Mouse (Mus musculus) thymus, postnatal 0 days (tissue): ENCODE data around the gene D630045J12Rik. TPM values are rescaled to one million over a fixed set of nuclear protein-coding genes. Genes with fewer than 3 reads are reported as not detected.

Source experiments
- DNase-seq: peaks from one replicate; pipeline ENCODE4 v3.0.0-alpha.2; 2015; ENCODE audit warnings: low spot score
- polyA plus RNA-seq: library from polyadenylated mRNA; unstranded; fragments of >200 nt; fragmentation: Nextera tagmentation; extraction: Ambion mirVana; gene quantifications from 2 replicates; pipeline ENCODE4 v1.2.1, GENCODE M21; 2015

The D630045J12Rik gene
- polyA plus RNA-seq: 0.24 and 0.35 TPM in 2 replicates

- DNase-seq: peak; percentile 51
Observed at GRCm38 (mm10) chr6:38253736-38254641, at the start of gene D630045J12Rik. Gene D630045J12Rik, minus strand, starts transcription at chr6:38254009.

DNA sequence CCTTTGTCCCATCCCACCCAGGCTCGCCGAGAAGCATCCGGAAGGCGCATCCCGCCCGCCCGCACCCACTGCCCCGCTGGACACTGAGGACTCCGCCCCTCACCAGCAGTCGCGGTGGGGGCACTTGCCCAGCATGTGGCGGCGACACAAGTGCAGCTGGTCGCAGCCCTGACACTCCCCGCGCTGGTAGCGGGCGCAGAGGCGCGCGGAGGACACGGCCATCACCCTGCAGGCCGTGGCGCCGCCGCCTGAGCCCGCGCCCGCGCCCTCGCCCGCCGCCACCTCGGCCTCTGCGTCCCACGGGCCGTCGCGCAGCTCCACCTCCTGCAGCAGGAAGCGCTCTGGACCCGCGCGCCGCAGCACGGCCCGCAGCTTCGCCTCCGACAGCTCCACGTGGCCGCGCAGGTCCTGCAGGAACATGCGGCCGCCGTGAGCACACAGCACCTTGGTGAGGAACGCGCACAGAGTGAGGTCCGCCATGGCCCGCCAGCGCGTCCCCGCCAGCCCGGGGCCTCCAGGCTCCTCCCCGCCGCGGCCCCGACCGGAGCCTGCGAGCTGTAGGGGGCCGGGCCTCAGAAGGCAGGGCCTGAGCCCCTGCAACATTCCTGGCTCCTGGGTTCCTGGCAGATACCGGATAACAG is 45.1 kb upstream of the D630045J12Rik start, which contains the start of gene Zc3hav1l:
TSS of gene Zc3hav1l (minus strand) at position 499 of the 641 bp plus-strand sequence.
- DNase-seq: peak; percentile 65

GRCm38 (mm10) chr6:38298246-38298635 is 44.4 kb upstream of the D630045J12Rik start:
- peak; percentile 28 for DNase-seq

DNA sequence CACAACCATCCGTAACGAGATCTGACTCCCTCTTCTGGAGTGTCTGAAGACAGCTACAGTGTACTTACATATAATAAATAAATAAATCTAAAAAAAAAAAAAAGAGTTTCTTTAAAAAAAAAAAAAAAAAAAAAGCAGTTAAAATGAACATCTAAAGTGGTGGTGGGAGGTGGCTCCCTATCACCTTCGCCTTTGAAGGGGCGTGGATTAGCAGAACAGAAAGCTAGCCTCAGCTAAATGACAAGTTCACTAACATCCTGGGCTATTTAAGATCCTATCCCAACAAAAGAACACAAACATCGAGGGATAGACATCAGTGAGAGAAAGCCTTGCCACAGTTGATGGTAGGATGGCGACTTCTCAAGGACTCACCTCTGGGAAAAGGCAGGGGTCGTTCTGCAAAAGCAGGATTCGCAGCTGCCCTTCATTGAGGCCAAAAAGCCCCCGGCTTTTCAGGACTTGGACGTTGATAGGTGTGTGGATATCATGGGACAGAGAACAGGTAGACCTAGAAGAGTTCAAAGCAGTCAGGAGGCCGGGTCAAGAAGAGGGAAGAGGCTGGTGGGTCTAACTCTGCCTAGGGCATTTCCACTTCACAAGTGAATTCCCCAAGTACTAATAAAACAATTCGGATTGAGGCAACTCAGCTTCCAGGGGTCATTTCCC is 43.9 kb upstream of the D630045J12Rik start:
- no peak for DNase-seq

DNA sequence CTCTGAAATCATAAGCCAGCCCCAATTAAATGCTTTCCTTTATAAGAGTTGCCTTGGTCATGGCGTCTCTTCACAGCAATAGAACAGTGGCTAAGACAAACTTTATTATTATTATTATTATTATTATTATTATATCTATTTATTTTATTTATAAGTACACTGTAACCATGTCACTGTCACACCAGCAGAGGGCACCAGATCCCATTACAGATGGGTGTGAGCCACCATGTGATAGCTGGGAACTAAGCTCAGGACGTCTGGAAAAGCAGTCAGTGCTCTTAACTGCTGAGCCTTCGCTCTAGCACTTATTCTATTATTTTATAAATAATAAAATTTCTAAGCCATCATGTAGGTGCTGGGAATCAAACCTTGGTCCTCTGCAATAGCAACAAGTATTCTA is 39.9 kb upstream of the D630045J12Rik start:
- no peak for DNase-seq

DNA sequence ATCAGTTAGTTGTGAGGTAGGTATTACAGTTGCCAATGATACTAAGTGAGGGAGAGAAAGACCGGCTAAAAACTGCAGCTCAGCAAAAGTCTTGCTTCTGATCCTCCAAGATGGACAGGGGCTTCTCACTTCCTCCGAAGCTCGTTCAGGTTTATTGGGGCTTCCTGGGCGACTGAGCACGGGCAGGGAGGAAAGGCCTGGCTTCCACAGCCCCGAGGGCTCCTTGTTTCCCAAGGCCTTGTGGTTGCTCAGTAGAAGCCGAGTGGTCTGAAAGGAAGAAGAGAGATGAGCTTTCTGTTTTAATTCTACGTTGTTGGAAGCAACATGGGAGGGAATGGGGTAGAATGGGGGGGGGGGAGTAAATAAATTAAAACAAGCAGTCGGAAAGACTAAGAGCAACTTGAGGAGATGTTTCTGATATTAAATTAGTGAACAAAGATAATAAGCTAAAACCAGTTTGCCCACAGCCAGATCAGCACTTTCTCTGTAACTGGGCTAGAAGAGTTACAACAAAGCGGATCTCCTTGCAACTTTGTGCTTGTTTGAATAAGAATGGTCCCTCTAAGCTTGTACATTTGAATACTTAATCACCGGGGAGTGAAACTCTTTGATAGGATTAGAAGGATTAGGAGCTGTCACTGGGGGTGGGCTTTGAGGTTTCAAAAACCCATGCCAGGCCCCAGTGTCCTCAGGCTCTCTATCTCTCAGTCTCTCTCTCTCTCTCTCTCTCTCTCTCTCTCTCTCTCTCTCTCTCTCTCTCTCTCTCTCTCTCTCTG is 39.2 kb upstream of the D630045J12Rik start:
- no peak for DNase-seq

- no peak for DNase-seq
Observed at GRCm38 (mm10) chr6:38284422-38284821, 30.6 kb upstream of the D630045J12Rik start.

DNA sequence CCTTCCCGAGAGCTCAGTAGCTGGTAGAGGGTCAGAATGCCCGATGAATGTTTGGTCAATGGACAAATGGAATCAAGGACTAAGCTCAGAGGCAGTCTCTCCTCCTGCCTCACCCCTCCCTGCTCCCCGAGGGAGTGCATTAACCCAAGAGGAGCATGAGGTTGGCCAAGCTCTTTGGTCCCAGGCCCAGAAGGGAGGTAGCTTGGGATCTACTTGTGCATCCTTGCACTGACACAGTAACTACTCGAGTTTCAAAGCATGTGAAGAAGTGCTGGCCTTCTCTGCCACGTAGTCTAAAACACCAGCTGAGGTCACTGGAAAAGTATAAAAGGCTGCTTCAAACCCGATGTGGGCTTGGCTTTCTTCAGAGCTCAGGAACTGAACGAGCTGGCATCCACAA is 10.7 kb upstream of the D630045J12Rik start:
- DNase-seq: no peak

GRCm38 (mm10) chr6:38263393-38264159 is 9.8 kb upstream of the D630045J12Rik start:
- no peak for DNase-seq

- no peak for DNase-seq
Observed at GRCm38 (mm10) chr6:38261877-38262276, 8.1 kb upstream of the D630045J12Rik start.

DNA sequence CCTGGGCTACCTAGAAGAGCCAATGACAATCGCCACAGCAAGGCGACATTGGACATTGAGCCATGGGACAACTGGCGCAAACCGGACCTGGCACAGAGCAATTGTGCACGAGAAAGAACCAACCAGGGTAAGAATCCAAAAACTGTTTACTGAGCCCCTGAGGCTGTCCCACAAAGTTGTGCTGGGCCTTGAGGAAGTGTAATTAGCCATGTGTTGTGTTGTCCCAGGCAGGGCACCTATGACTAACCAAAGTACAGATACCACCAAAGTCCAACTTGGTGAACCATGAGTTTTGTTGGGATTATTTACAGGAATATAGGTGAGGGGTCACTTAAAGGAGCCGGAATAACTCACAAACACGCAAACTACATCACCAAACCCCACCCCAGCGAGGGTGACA is 3.7 kb upstream of the D630045J12Rik start:
- no peak for DNase-seq

- DNase-seq: no peak
Observed at GRCm38 (mm10) chr6:38256793-38257192, 3.0 kb upstream of the D630045J12Rik start.

GRCm38 (mm10) chr6:38255794-38256193 is 2.0 kb upstream of the D630045J12Rik start:
- no peak for DNase-seq

DNA sequence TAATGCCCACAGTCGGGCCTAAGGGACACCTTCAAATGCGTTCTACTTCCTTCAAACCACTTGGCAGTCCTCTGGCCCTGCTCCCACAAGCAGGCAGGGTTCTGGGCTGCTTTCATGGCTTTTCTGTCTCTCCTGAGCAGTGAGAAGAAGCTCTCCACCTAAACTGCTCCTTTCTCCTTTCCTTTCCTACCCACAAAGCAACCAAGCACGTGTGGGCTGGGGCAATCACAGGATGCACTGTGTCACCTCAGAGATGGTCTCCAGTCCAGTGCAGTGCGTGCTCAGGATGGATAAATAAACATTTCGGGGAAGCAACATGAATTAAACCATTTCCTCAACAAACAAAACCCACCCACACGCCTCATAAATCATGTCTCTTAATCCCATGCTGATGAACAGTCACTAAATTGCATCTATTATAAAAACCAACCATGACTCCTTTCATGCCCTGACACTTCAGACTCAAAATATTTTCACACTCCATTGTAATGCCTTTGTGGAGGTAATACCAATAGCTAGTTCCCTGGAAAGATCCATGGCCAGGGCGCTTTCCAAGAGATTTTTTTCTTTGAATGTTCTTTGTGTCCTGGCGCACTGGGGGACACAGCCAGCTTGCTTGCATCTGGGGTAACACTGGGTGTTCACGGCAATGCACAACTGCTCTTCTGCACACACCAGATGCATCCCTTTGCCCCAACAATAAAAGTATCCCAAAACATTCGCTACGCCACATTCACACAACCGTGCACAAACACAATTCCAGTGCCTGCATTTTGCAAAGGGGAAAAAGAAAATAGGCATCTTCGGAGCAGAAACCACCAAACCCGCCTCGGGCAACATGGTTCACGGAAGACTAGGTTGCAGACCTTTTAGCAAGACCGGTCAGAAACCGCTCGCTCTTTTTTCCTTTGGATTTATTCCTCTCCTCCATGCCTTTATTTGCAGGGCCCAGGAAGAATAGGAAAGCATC is 758 bp downstream of the D630045J12Rik start:
- DNase-seq: no peak

DNA sequence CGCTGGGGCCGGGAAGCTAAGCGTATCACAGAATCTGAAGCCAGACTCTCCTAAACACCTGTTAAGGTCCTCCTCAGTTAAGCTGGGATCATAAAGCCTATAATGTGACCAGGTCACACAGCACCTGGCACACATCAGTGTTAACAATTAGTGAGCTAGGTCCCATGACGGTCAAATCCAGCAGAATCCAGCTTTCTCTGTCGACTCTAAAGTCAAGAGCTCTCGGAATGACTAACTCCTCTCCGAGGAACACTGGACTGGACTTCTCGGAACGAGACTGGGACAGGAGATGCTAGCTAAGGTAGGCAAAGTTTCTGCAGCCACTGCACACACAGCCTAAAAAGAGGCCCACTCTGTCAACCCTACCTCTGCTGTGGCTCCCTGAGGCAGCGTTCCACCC is 1.7 kb downstream of the D630045J12Rik start:
- DNase-seq: no peak

- no peak for DNase-seq
Observed at GRCm38 (mm10) chr6:38251464-38251863, 2.3 kb downstream of the D630045J12Rik start.

DNA sequence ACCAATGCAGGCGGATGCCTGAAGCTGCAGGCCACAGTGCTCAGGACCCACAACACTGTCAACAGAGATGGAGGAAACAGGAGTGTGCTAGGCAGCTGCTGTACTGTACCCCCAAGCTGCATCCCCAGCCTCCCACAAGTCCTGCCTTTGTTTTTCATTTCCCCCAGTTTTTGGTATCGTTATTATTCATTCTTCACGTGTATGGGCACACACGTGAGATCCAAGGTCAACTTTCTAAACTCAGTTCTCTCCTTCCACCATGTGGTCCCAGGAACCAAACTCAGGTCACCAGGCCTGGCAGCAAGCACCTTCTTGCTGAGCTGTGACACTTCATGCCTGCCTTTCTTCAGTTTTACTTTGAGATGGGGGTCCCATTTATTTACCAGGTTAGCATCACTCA is 6.4 kb downstream of the D630045J12Rik start:
- no peak for DNase-seq

DNA sequence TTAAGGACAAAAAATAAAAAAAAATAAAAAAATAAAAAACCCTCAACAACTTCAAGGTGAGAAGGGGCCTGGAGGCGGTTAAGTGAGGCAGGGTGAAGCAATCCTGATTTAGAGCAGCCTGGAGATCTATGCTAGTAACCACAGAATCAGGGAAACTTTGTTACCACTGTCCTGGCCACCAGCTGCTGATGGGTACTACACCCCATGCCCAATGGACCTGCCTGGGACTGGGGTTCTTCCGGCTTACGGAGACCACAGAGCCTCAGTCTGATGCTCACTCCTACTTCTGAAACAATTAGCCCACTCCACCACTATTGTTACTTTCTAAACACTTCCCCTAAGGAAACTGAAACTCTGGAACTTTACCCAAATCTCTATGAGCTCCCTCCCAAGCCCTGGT is 9.0 kb downstream of the D630045J12Rik start:
- DNase-seq: no peak

DNA sequence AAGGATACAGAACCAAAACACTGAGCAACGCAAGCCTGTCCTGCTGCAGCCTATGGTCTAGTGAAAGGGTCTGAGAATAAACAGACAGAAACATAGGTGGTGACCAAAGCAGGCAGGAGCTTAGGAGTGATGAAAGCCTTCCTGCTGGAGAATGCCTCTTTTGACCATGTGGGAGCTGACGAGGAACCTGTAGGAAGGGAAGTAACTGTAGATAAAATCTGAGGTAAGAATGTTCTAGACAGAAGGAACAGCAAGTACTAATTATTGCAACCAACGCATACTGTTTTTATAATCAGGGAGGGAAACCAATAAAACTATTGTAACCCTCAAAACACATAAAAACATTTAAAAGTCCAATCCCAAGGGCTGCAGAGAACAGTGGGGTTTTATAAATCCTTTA is 9.6 kb downstream of the D630045J12Rik start:
- DNase-seq: no peak
